Mouse (Mus musculus) embryonic stem cell, embryonic (primary cell): ENCODE results near the gene Vps41.

Experiments used
- CTCF ChIA-PET, 4 experiments: fragments of 300-600 bp in 2 of 4; fragments of 350-600 bp in 2 of 4; sonication (Branson Sonifier 250); formaldehyde crosslinking; loops; one replicate each; lab custom pipeline; 2022; ENCODE audit warnings: inconsistent platforms in 2 of 4; lab: Charles Lee
- POLR2A ChIA-PET, 4 experiments: fragments of 300-600 bp in 2 of 4; fragments of 350-600 bp in 2 of 4; sonication (Branson Sonifier 250); formaldehyde crosslinking; loops; one replicate each; lab custom pipeline; 2022; ENCODE audit warnings: antibody characterized with exemption in 4 of 4, inconsistent platforms in 1 of 4; lab: Charles Lee

Gene Vps41

DNA sequence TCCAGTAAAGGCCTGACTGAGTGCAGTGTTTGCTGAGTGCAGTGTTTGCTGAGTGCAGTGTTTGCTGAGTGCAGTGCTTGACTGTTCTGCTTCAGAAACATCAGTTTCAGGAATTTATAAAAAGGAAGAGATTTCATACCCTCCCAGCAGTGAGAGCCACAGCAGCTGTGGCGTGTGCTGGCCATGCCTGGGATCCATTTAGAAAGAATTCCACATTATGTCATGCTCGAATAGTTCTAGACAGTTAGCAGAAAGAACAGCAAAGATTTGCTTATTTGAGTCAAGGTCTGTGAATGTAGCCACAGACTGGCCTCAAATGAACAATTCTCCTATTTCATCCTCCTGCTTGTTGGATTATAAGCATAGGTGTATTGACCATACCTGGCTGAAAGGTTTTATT lies 71.6 kb downstream of the Vps41 start:
- POLR2A ChIA-PET: interaction anchor here in 1 of 4 experiments (1.3 kb wide), 1 partner anchor 16 kb away, joined by 3 read pairs; no protein-coding TSS in a partner anchor
- CTCF ChIA-PET: no interaction called here

GRCm38 (mm10) chr13:18789662-18790061 lies 72.6 kb downstream of the Vps41 start:
- CTCF ChIA-PET: no interaction called here
- POLR2A ChIA-PET: no interaction called here

DNA sequence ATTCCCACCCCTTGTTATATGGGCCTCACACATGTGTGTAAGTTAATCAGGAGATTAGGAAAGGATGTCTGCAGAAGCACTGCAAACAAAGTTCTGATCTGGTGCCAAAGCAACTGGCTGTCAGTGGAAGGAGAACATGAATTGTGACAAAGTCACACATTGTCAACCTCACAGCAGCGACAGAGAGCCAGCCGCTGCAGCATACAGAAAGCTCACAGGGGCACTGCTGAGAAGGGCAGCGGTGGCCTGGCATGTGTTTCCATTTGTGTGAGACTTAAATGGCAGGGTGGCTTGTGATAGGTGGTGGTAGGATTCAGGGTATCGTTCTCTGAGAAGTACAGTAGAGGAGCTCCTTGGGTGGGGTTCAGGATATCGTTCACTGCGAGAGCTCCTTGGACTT lies 73.0 kb downstream of the Vps41 start:
- POLR2A ChIA-PET: interaction anchor here in 2 of 4 experiments (0.9 to 1.4 kb wide), 2 partner anchors 16 to 18 kb away, joined by 3 read pairs; no protein-coding TSS in a partner anchor
- CTCF ChIA-PET: no interaction called here

DNA sequence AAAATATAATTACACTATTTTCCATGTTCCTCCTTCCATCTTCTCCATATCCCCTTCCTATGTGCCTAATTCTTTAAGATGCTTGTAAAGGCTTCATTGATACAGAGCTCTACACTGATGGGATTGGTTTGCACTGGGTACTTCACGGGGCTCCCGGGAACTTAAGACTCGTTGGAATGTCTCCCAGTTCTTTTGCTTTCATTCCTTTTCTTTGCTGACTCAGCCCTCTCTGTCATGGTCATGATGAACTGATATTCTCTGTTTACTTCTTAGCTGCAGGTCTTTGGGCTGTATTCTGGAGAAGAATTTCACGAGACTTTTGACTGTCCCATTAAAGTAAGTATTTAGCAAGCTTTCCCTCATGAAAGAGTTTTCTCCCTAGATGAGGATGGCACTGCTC lies 74.2 kb downstream of the Vps41 start:
- CTCF ChIA-PET: interaction anchor here in 1 of 4 experiments (0.6 kb wide), 1 partner anchor 373 kb away, joined by 3 read pairs; no protein-coding TSS in a partner anchor

GRCm38 (mm10) chr13:18791724-18792123 lies 74.6 kb downstream of the Vps41 start:
- CTCF ChIA-PET: interaction anchor here in 1 of 4 experiments (0.6 kb wide), 1 partner anchor 373 kb away, joined by 3 read pairs; no protein-coding TSS in a partner anchor
- POLR2A ChIA-PET: interaction anchor here in 2 of 4 experiments (0.6 kb wide), 2 partner anchors 91 to 519 kb away, joined by 3 read pairs; no protein-coding TSS in a partner anchor

More for the DNA sequence above, 74.2 kb downstream of the Vps41 start:
- POLR2A ChIA-PET: interaction anchor here in 1 of 4 experiments (0.6 to 1.4 kb wide), 3 partner anchors 17 to 91 kb away, joined by 3 read pairs; no protein-coding TSS in a partner anchor

DNA sequence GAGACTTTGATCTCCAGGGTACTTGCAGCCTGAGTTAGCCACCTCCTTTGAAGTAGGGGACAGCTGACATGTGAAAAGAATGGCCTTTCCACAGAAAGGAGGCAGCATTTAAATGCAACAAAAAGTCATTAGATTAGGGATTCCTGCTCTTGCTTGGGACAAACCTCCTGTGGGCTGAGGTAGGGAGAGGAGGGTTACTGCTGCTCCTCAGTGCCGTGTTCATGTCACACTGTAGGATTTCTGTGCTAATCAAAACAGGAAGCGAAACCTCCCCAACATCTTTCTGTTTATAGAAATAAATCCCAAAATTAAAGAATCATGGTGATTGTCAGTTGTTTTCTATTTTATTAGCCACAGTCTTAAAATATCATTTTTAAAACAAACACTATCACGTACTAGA lies 77.4 kb downstream of the Vps41 start:
- CTCF ChIA-PET: no interaction called here

GRCm38 (mm10) chr13:18797555-18797954 lies 80.5 kb downstream of the Vps41 start:
- ChIA-PET POLR2A (no interaction called here), CTCF (interaction anchor here in 1 of 4 experiments (0.6 kb wide), 1 partner anchor 667 kb away, joined by 4 read pairs; no protein-coding TSS in a partner anchor)

More for the DNA sequence above, 77.4 kb downstream of the Vps41 start:
- POLR2A ChIA-PET: interaction anchor here in 1 of 4 experiments (1.7 kb wide), 1 partner anchor 13 kb away, joined by 5 read pairs; no protein-coding TSS in a partner anchor

DNA sequence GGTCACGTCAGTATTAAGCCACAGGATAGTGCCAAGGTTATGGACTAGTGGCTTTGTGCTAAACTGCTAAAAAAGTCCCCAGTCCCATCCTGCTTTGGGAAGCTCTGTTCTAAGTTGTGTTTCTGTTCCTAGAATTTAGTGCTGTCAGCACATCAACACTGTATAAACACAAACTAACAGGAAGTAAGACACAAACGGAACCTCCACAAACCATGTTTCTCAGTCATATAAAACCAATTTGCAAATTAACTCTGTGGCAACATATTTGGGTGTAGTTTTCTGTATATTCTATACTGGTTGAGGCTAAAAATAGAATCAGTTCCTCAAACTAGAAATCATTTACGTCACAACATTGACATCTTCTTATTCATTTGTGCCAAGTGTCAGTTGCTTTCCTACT lies 83.3 kb downstream of the Vps41 start:
- CTCF ChIA-PET: no interaction called here
- POLR2A ChIA-PET: interaction anchor here in 1 of 4 experiments (0.6 to 0.7 kb wide), 2 partner anchors 114 to 169 kb away, joined by 3 read pairs; no protein-coding TSS in a partner anchor

DNA sequence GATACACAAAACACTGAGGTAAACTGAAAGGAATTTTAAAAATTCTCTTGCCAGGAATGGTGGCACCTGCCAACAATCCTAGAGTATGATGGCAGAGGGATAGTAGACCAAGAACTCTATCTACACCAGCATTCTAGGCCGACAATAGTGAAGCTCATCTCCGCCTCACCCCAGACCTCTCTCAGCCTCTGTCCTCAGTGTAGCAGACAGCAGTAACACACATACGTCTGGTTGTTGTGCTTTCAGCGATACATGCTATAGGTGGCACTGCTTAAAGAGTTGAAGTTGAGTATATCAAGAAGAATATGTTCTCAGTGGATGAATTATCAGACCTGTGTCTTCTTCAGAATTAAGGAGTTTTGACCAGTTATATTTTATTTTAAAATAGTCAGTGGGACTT lies 92.4 kb downstream of the Vps41 start:
- ChIA-PET POLR2A (interaction anchor here in 1 of 4 experiments (0.6 kb wide), 1 partner anchor 234 kb away, joined by 4 read pairs; no protein-coding TSS in a partner anchor), CTCF (interaction anchor here in 3 of 4 experiments (0.6 to 2.2 kb wide), 4 partner anchors 308 to 752 kb away, joined by 3 to 9 read pairs (median 4); no protein-coding TSS in a partner anchor)

GRCm38 (mm10) chr13:18809978-18810675 lies 93.0 kb downstream of the Vps41 start:
- POLR2A ChIA-PET: interaction anchor here in 2 of 4 experiments (0.6 kb wide), 3 partner anchors 235 to 645 kb away, joined by 3 to 4 read pairs (median 4); no protein-coding TSS in a partner anchor
- CTCF ChIA-PET: interaction anchor here in 3 of 4 experiments (0.6 to 2.2 kb wide), 5 partner anchors 309 to 753 kb away, joined by 3 to 9 read pairs (median 4); no protein-coding TSS in a partner anchor

- POLR2A ChIA-PET: interaction anchor here in 1 of 4 experiments (1.4 kb wide), 1 partner anchor 8 kb away, joined by 3 read pairs; no protein-coding TSS in a partner anchor
- CTCF ChIA-PET: interaction anchor here in 1 of 4 experiments (0.6 kb wide), 1 partner anchor 1468 kb away, joined by 4 read pairs; no protein-coding TSS in a partner anchor
These were observed 107.5 kb downstream of the Vps41 start for GRCm38 (mm10) chr13:18824420-18825123.

GRCm38 (mm10) chr13:18827029-18827428 lies 109.9 kb downstream of the Vps41 start:
- ChIA-PET POLR2A (interaction anchor here in 1 of 4 experiments (0.6 kb wide), 1 partner anchor 41 kb away, joined by 4 read pairs; no protein-coding TSS in a partner anchor), CTCF (no interaction called here)

GRCm38 (mm10) chr13:18830486-18830885 lies 113.4 kb downstream of the Vps41 start:
- ChIA-PET CTCF (no interaction called here), POLR2A (no interaction called here)

- ChIA-PET POLR2A (interaction anchor here in 1 of 4 experiments (0.6 kb wide), 1 partner anchor 54 kb away, joined by 10 read pairs; no protein-coding TSS in a partner anchor), CTCF (interaction anchor here in 1 of 4 experiments (0.7 kb wide), 1 partner anchor 405 kb away, joined by 3 read pairs; no protein-coding TSS in a partner anchor)
These were observed 122.1 kb downstream of the Vps41 start for GRCm38 (mm10) chr13:18839231-18839630.

- CTCF ChIA-PET: no interaction called here
- POLR2A ChIA-PET: interaction anchor here in 2 of 4 experiments (0.7 to 1.1 kb wide), 2 partner anchors 11 to 266 kb away, joined by 3 to 4 read pairs; no protein-coding TSS in a partner anchor
These were observed 123.3 kb downstream of the Vps41 start for GRCm38 (mm10) chr13:18840366-18840765.

GRCm38 (mm10) chr13:18841019-18841418 lies 123.9 kb downstream of the Vps41 start:
- CTCF ChIA-PET: no interaction called here
- POLR2A ChIA-PET: interaction anchor here in 1 of 4 experiments (1.1 kb wide), 1 partner anchor 12 kb away, joined by 4 read pairs; no protein-coding TSS in a partner anchor

DNA sequence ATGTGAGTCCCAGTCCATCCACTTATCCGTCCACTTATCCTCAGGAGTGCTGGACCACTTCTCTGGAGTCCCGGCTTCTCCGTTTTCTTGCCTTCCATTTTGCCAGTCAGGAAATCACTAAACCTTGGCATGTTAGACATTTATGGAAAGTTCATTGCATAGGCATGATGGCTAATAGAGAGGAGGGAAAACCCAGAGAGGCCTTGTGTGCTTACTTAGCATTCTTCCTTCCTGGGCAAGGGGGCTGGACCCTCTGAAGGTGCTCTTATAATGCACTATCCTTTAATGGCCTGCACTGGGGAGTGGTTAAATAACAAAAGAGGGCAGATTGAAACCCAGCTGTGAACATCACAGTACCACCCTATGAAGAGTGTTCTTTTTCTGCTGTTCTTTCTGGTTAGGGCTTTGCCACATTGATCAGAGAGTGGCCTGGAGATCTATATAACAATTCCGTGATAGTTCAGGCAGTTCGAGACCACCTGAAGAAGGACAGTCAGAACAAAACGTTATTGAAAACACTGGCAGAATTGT lies 124.7 kb downstream of the Vps41 start:
- ChIA-PET CTCF (no interaction called here), POLR2A (interaction anchor here in 1 of 4 experiments (0.6 kb wide), 2 partner anchors 266 to 1007 kb away, joined by 4 to 6 read pairs; no protein-coding TSS in a partner anchor)

- CTCF ChIA-PET: no interaction called here
- POLR2A ChIA-PET: interaction anchor here in 1 of 4 experiments (0.6 kb wide), 1 partner anchor 266 kb away, joined by 4 read pairs; no protein-coding TSS in a partner anchor
These were observed 125.5 kb downstream of the Vps41 start for GRCm38 (mm10) chr13:18842556-18842955.
